Mouse (Mus musculus) MEL (cell line): ENCODE data around the gene Rmdn2. TPM values are rescaled to one million over a fixed set of nuclear protein-coding genes. Genes with fewer than 3 reads are reported as not detected.

Experiments
- DNase-seq: peaks from one replicate; pipeline ENCODE4 v3.0.0; 2011; ENCODE audit warnings: low read depth, low spot score
- H3K27ac ChIP-seq: 2 replicates; pipeline ENCODE4 v1.5.1; 2012; ENCODE audit warnings: low read depth, mild to moderate bottlenecking, control low read depth, low read length, moderate library complexity; ENCODE audit not compliant: control insufficient read depth
- H3K27me3 ChIP-seq, 2 experiments: fragments of 150-350 bp in 1 of 2; sonication (generic) in 1 of 2; 2 replicates each; pipeline ENCODE4 v1.6.1; 2012; ENCODE audit warnings: low read length in 2 of 2, mild to moderate bottlenecking in 2 of 2, improper control_type of control experiment in 1 of 2, moderate library complexity in 1 of 2; ENCODE audit not compliant: insufficient read depth in 2 of 2, control insufficient read depth in 1 of 2
- H3K36me3 ChIP-seq, 2 experiments: 2 replicates each; pipeline ENCODE4 v1.6.1; 2012 to 2014; ENCODE audit warnings: low read length in 2 of 2, improper control_type of control experiment in 1 of 2, inconsistent platforms in 1 of 2, mild to moderate bottlenecking in 1 of 2; ENCODE audit not compliant: insufficient read depth in 2 of 2, control insufficient read depth in 1 of 2
- H3K4me1 ChIP-seq, 2 experiments: fragments of 150-350 bp in 1 of 2; sonication (generic) in 1 of 2; 2 replicates each; pipeline ENCODE4 v1.6.1; 2012; ENCODE audit warnings: low read length in 2 of 2, improper control_type of control experiment in 1 of 2, mild to moderate bottlenecking in 1 of 2; ENCODE audit not compliant: insufficient read depth in 2 of 2, control insufficient read depth in 1 of 2
- H3K4me3 ChIP-seq, 2 experiments: fragments of 150-350 bp in 1 of 2; sonication (generic) in 1 of 2; 2 replicates each; pipeline ENCODE4 v1.5.1; 2012; ENCODE audit warnings: low read depth in 2 of 2, low read length in 2 of 2, mild to moderate bottlenecking in 2 of 2, moderate library complexity in 2 of 2, control low read depth in 1 of 2, improper control_type of control experiment in 1 of 2; ENCODE audit not compliant: control insufficient read depth in 1 of 2, insufficient read depth in 1 of 2
- H3K79me2 ChIP-seq: 2 replicates; pipeline ENCODE4 v1.6.1; 2012; ENCODE audit warnings: mild to moderate bottlenecking, low read length, moderate library complexity; ENCODE audit not compliant: control insufficient read depth, poor library complexity, insufficient read depth
- H3K9ac ChIP-seq: 2 replicates; pipeline ENCODE4 v1.6.1; 2012; ENCODE audit warnings: low read depth, mild to moderate bottlenecking, control low read depth, low read length, moderate library complexity; ENCODE audit not compliant: control insufficient read depth, poor library complexity, severe bottlenecking
- H3K9me3 ChIP-seq: fragments of 150-350 bp; sonication (generic); replicated peaks from 2 replicates; pipeline ENCODE4 v1.6.1; 2012; ENCODE audit warnings: mild to moderate bottlenecking, low read length, improper control_type of control experiment, moderate library complexity; ENCODE audit not compliant: insufficient read depth
- CHD1 ChIP-seq: IDR thresholded peaks from 2 replicates; pipeline ENCODE4 v1.6.1; 2012; ENCODE audit warnings: low read depth, mild to moderate bottlenecking, inconsistent platforms, low read length, improper control_type of control experiment
- CHD2 ChIP-seq: IDR thresholded peaks from 2 replicates; pipeline ENCODE4 v1.6.1; 2011; ENCODE audit warnings: low read length, improper control_type of control experiment
- CTCF ChIP-seq, 3 experiments: IDR thresholded peaks in 2 of 3; conservative IDR thresholded peaks in 1 of 3; 2 replicates each; pipeline ENCODE4 v1.5.1; 2011 to 2012; ENCODE audit warnings: low read length in 3 of 3, low read depth in 2 of 3, mild to moderate bottlenecking in 2 of 3, improper control_type of control experiment in 1 of 3, inconsistent platforms in 1 of 3, mixed read lengths in 1 of 3, moderate library complexity in 1 of 3; ENCODE audit not compliant: control insufficient read depth in 1 of 3, insufficient read depth in 1 of 3, poor library complexity in 1 of 3, severe bottlenecking in 1 of 3
- E2F4 ChIP-seq: IDR thresholded peaks from 2 replicates; pipeline ENCODE4 v1.6.1; 2011; ENCODE audit warnings: low read depth, low read length, improper control_type of control experiment, borderline replicate concordance
- EP300 ChIP-seq, 2 experiments: IDR thresholded peaks; 2 replicates each; pipeline ENCODE4 v1.6.1; 2011; ENCODE audit warnings: improper control_type of control experiment in 2 of 2, low read length in 2 of 2, low read depth in 1 of 2, mild to moderate bottlenecking in 1 of 2
- ETS1 ChIP-seq: IDR thresholded peaks from 2 replicates; pipeline ENCODE4 v1.6.1; 2012; ENCODE audit warnings: low read depth, mild to moderate bottlenecking, inconsistent platforms, low read length, improper control_type of control experiment, moderate library complexity
- HCFC1 ChIP-seq: IDR thresholded peaks from 2 replicates; pipeline ENCODE4 v1.6.1; 2012; ENCODE audit warnings: low read depth, mild to moderate bottlenecking, inconsistent platforms, low read length, improper control_type of control experiment, moderate library complexity
- JUND ChIP-seq: IDR thresholded peaks from 2 replicates; pipeline ENCODE4 v1.6.1; 2011; ENCODE audit warnings: low read depth, mild to moderate bottlenecking, improper control_type of control experiment, low read length
- MAX ChIP-seq: IDR thresholded peaks from 2 replicates; pipeline ENCODE4 v1.6.1; 2011; ENCODE audit warnings: low read length, improper control_type of control experiment
- MAZ ChIP-seq: IDR thresholded peaks from 2 replicates; pipeline ENCODE4 v1.6.1; 2012; ENCODE audit warnings: low read depth, mild to moderate bottlenecking, inconsistent platforms, low read length, improper control_type of control experiment
- MEF2A ChIP-seq: IDR thresholded peaks from 2 replicates; pipeline ENCODE4 v1.6.1; 2014; ENCODE audit warnings: low read depth, mild to moderate bottlenecking, inconsistent platforms, low read length, improper control_type of control experiment; ENCODE audit not compliant: poor library complexity, insufficient replicate concordance, severe bottlenecking; ENCODE audit errors: extremely low read depth
- MXI1 ChIP-seq: IDR thresholded peaks from 2 replicates; pipeline ENCODE4 v1.6.1; 2011; ENCODE audit warnings: mild to moderate bottlenecking, low read depth, low read length, improper control_type of control experiment
- MYB ChIP-seq: IDR thresholded peaks from 2 replicates; pipeline ENCODE4 v1.6.1; 2011; ENCODE audit warnings: mild to moderate bottlenecking, low read depth, low read length, improper control_type of control experiment
- MYC ChIP-seq: IDR thresholded peaks from 2 replicates; pipeline ENCODE4 v1.6.1; 2011; ENCODE audit warnings: low read depth, mild to moderate bottlenecking, low read length, improper control_type of control experiment, moderate library complexity
- NELFE ChIP-seq: IDR thresholded peaks from 2 replicates; pipeline ENCODE4 v1.6.1; 2011; ENCODE audit warnings: low read depth, low read length, improper control_type of control experiment
- POLR2AphosphoS2 ChIP-seq: IDR thresholded peaks from 2 replicates; pipeline ENCODE4 v1.6.1; 2011; ENCODE audit warnings: low read length, improper control_type of control experiment
- POLR2AphosphoS5 ChIP-seq: IDR thresholded peaks from 2 replicates; pipeline ENCODE4 v1.6.1; 2012; ENCODE audit warnings: low read depth, borderline replicate concordance, mild to moderate bottlenecking, inconsistent platforms, low read length, moderate library complexity, mixed read lengths
- RAD21 ChIP-seq: IDR thresholded peaks from 2 replicates; pipeline ENCODE4 v1.6.1; 2011; ENCODE audit warnings: mild to moderate bottlenecking, low read depth, low read length, improper control_type of control experiment
- SMC3 ChIP-seq: IDR thresholded peaks from 2 replicates; pipeline ENCODE4 v1.6.1; 2011; ENCODE audit warnings: low read depth, low read length, improper control_type of control experiment
- TBP ChIP-seq: IDR thresholded peaks from 2 replicates; pipeline ENCODE4 v1.8.0; 2011; ENCODE audit warnings: low read depth, low read length, improper control_type of control experiment
- USF1 ChIP-seq: IDR thresholded peaks from 2 replicates; pipeline ENCODE4 v1.6.1; 2014; ENCODE audit warnings: low read depth, mild to moderate bottlenecking, inconsistent platforms, low read length, improper control_type of control experiment, moderate library complexity
- USF2 ChIP-seq, 2 experiments: IDR thresholded peaks; 2 replicates each; pipeline ENCODE4 v1.6.1; 2011 to 2012; ENCODE audit warnings: improper control_type of control experiment in 2 of 2, low read length in 2 of 2, borderline replicate concordance in 1 of 2, inconsistent platforms in 1 of 2, low read depth in 1 of 2, mild to moderate bottlenecking in 1 of 2; ENCODE audit not compliant: insufficient read depth in 1 of 2
- ZC3H11A ChIP-seq: IDR thresholded peaks from 2 replicates; pipeline ENCODE4 v1.6.1; 2012; ENCODE audit warnings: low read depth, mild to moderate bottlenecking, inconsistent platforms, low read length, improper control_type of control experiment
- ZKSCAN1 ChIP-seq: IDR thresholded peaks from 2 replicates; pipeline ENCODE4 v1.6.1; 2012; ENCODE audit warnings: low read depth, mild to moderate bottlenecking, inconsistent platforms, low read length, improper control_type of control experiment, moderate library complexity
- ZMIZ1 ChIP-seq: IDR thresholded peaks from 2 replicates; pipeline ENCODE4 v1.6.1; 2012; ENCODE audit warnings: low read depth, mild to moderate bottlenecking, inconsistent platforms, low read length, improper control_type of control experiment, moderate library complexity
- polyA plus RNA-seq, 2 experiments: library from polyadenylated mRNA; stranded (reverse) in 1 of 2; unstranded in 1 of 2; fragments of >175 nt in 1 of 2; fragments of >200 nt in 1 of 2; gene quantifications; 2 replicates each; pipeline versions ENCODE4 v1.2.1 to v1.2.4; 2012; ENCODE audit warnings: low replicate concordance in 2 of 2, low read depth in 1 of 2; ENCODE audit not compliant: insufficient read length in 2 of 2, insufficient read depth in 1 of 2, missing spikeins in 1 of 2
- total RNA-seq: library from RNA; depleted of rRNA; stranded (reverse); fragments of 300-350 nt; gene quantifications from 2 replicates; pipeline ENCODE4 v1.2.3, GENCODE M21; 2012

Rmdn2 gene
- total and polyA plus RNA-seq, 3 experiments: not detected

GRCm38 (mm10) chr17:79663393-79664105, 51.9 kb downstream of the Rmdn2 start:
- TF ChIP-seq ZKSCAN1 (peak; percentile 92), SMC3 (peak; percentile 72), ZC3H11A (peak; percentile 75), MAX (no peak), RAD21 (peak; percentile 84), CTCF (IDR thresholded peaks at IDR 0.05 in 2 of 3, conservative IDR thresholded peaks at IDR 0.05 in 1 of 3; ENCODE audit: control insufficient read depth in 1 of 3, insufficient read depth in 1 of 3, low read depth in 2 of 3, low read length in 3 of 3, poor library complexity in 1 of 3, severe bottlenecking in 1 of 3) (peak in 2 of 3 experiments; percentile 39 to 71; a peak in 3 of 6 replicates)
- Histone ChIP-seq H3K4me3 (no peak overlapping the region), H3K9ac (no peak overlapping the region), H3K9me3 (no peaks in the 10 kb centered on the region), H3K79me2 (no peaks in the 10 kb centered on the region), H3K27ac (no peak overlapping the region), H3K27me3 (peaks cover 4% of the 10 kb centered on the region in 2 experiments), H3K36me3 (no peaks in the 10 kb centered on the region), H3K4me1 (no peaks in the 10 kb centered on the region)
- peak; percentile 77 for DNase-seq

- Histone ChIP-seq H3K9ac (no peak overlapping the region), H3K27ac (no peak overlapping the region), H3K4me1 (no peaks in the 10 kb centered on the region), H3K79me2 (no peaks in the 10 kb centered on the region), H3K36me3 (no peaks in the 10 kb centered on the region), H3K9me3 (no peaks in the 10 kb centered on the region), H3K27me3 (peaks cover 0 to 2% of the 10 kb centered on the region in 2 experiments; a peak in 2 of 4 replicates), H3K4me3 (no peak overlapping the region)
- no peak for TF ChIP-seq MYB
- TF ChIP-seq USF1: no peak
- TF ChIP-seq MXI1: no peak
- TF ChIP-seq CHD1: no peak
- no peak for TF ChIP-seq POLR2AphosphoS2
- no peak for TF ChIP-seq MAZ
- no peak for TF ChIP-seq ZMIZ1
- no peak for TF ChIP-seq JUND
- no peak for TF ChIP-seq NELFE
- TF ChIP-seq E2F4: no peak
- TF ChIP-seq POLR2AphosphoS5: no peak
- TF ChIP-seq HCFC1: no peak
- TF ChIP-seq MYC: no peak
- TF ChIP-seq ETS1: no peak
- no peak for TF ChIP-seq TBP
- TF ChIP-seq USF2 (IDR thresholded peaks at IDR 0.05; ENCODE audit: borderline replicate concordance in 1 of 2, insufficient read depth in 1 of 2, low read depth in 1 of 2, low read length in 2 of 2): no peak
- no peak for TF ChIP-seq CHD2
- no peak for TF ChIP-seq ZKSCAN1
- no peak for TF ChIP-seq MEF2A
- no peak for TF ChIP-seq EP300 (IDR thresholded peaks at IDR 0.05; ENCODE audit: low read depth in 1 of 2, low read length in 2 of 2)
- DNase-seq: no peak
These were observed 52.4 kb downstream of the Rmdn2 start for GRCm38 (mm10) chr17:79664106-79664417.
